Mouse (Mus musculus) intestine, postnatal 0 days (tissue): ENCODE measurements at regions not wholly inside any gene's neighbourhood (a gene's known extent, or its start where the extent isn't known, plus 50 kb on each side); places are given as distances from the start of the nearest gene placed in this dataset.
"Not testable (repeated sequence)": the region's sequence is repeated elsewhere in the genome, so short reads cannot be mapped to it uniquely, and the experiment has no call there.

ENCODE experiments used
- ATAC-seq: fragments of 200-750 bp; cut with Nextera tagmentation; 2 replicates; pipeline ENCODE4 v1.8.0; 2017; ENCODE audit warnings: mild to moderate bottlenecking, moderate TSS enrichment, moderate library complexity
- H3K27ac ChIP-seq: fragments of 300-500 bp; sonication (generic); 2 replicates; pipeline ENCODE4 v1.5.1; 2014; ENCODE audit warnings: mild to moderate bottlenecking, low read depth, low read length, moderate library complexity
- H3K27me3 ChIP-seq: fragments of 300-500 bp; sonication (generic); replicated peaks from 2 replicates; pipeline ENCODE4 v1.6.1; 2014; ENCODE audit warnings: low read length, mixed read lengths; ENCODE audit not compliant: control insufficient read depth, insufficient read depth
- H3K36me3 ChIP-seq: fragments of 300-500 bp; sonication (generic); 2 replicates; pipeline ENCODE4 v1.6.1; 2014; ENCODE audit warnings: mild to moderate bottlenecking, moderate library complexity; ENCODE audit not compliant: control insufficient read depth, insufficient read depth
- H3K4me1 ChIP-seq: fragments of 300-500 bp; sonication (generic); replicated peaks from 2 replicates; pipeline ENCODE4 v1.6.1; 2014; ENCODE audit warnings: antibody characterized with exemption, low read length, mixed read lengths; ENCODE audit not compliant: control insufficient read depth, insufficient read depth
- H3K4me2 ChIP-seq: fragments of 300-500 bp; sonication (generic); replicated peaks from 2 replicates; pipeline ENCODE4 v1.6.1; 2014; ENCODE audit warnings: low read depth, mild to moderate bottlenecking, moderate library complexity
- H3K4me3 ChIP-seq: fragments of 300-500 bp; sonication (generic); 2 replicates; pipeline ENCODE4 v1.5.1; 2014; ENCODE audit warnings: low read depth, low read length
- H3K9ac ChIP-seq: fragments of 300-500 bp; sonication (generic); 2 replicates; pipeline ENCODE4 v1.6.1; 2014; ENCODE audit warnings: mild to moderate bottlenecking, low read depth, low read length
- H3K9me3 ChIP-seq: fragments of 300-500 bp; sonication (generic); 2 replicates; pipeline ENCODE4 v1.6.1; 2016; ENCODE audit warnings: mixed run types; ENCODE audit not compliant: control insufficient read depth
- CTCF ChIP-seq: sonication (generic); IDR thresholded peaks from 2 replicates; pipeline ENCODE4 v1.5.1; 2016; ENCODE audit warnings: low read depth, mild to moderate bottlenecking, control low read depth, antibody characterized with exemption, moderate library complexity
- WGBS: fragments of 180-500 bp; shearing (Covaris S2); extraction: QIAGEN DNeasy Blood & Tissue Kit; methylation state at CpG from one replicate; pipeline ENCODE4 v1.1.7; 2014; 5-methylcytosine and 5-hydroxymethylcytosine counted together

- Histone ChIP-seq H3K9me3 (no peaks in the 10 kb centered on the region), H3K27ac (no peak overlapping the region), H3K4me2 (no peak overlapping the region), H3K9ac (no peak overlapping the region), H3K36me3 (no peaks in the 10 kb centered on the region), H3K4me1 (no peaks in the 10 kb centered on the region), H3K4me3 (no peak overlapping the region), H3K27me3 (no peaks in the 10 kb centered on the region)
- no peak for TF ChIP-seq CTCF
- ATAC-seq: no peak
- 71% methylated on average over 13 of the region's 13 CpGs for WGBS
Observed at GRCm38 (mm10) chr17:83049972-83050535, 165.0 kb upstream of the Pkdcc start.

GRCm38 (mm10) chr17:83050591-83051197 is 164.4 kb upstream of the Pkdcc start:
- TF ChIP-seq CTCF: no peak

GRCm38 (mm10) chr17:83052613-83053140 is 162.4 kb upstream of the Pkdcc start:
- H3K27me3 ChIP-seq: no peaks in the 10 kb centered on the region
- no peak overlapping the region for H3K4me2 ChIP-seq
- no peak overlapping the region for H3K4me3 ChIP-seq
- 81% methylated on average over 6 of the region's 6 CpGs for WGBS
- H3K9me3 ChIP-seq: no peaks in the 10 kb centered on the region
- no peak for TF ChIP-seq CTCF
- no peak overlapping the region for H3K9ac ChIP-seq
- no peaks in the 10 kb centered on the region for H3K4me1 ChIP-seq
- no peak overlapping the region for H3K27ac ChIP-seq
- no peak for ATAC-seq
- no peaks in the 10 kb centered on the region for H3K36me3 ChIP-seq

More at GRCm38 (mm10) chr17:83050591-83051197, 164.4 kb upstream of the Pkdcc start:
- H3K4me3 ChIP-seq: no peak overlapping the region
- no peak for ATAC-seq
- H3K9me3 ChIP-seq: no peaks in the 10 kb centered on the region
- H3K4me1 ChIP-seq: no peaks in the 10 kb centered on the region
- no peaks in the 10 kb centered on the region for H3K27me3 ChIP-seq
- H3K36me3 ChIP-seq: no peaks in the 10 kb centered on the region
- 79% methylated on average over 11 of the region's 11 CpGs for WGBS
- H3K27ac ChIP-seq: no peak overlapping the region
- H3K4me2 ChIP-seq: no peak overlapping the region
- H3K9ac ChIP-seq: no peak overlapping the region

- TF ChIP-seq CTCF: no peak
- WGBS: 10% methylated on average over 3 of the region's 3 CpGs
Observed at GRCm38 (mm10) chr17:83057832-83058231, 157.3 kb upstream of the Pkdcc start.

GRCm38 (mm10) chr17:83061843-83062242 is 153.2 kb upstream of the Pkdcc start:
- Histone ChIP-seq H3K27ac (no peak overlapping the region), H3K27me3 (no peaks in the 10 kb centered on the region), H3K4me3 (no peak overlapping the region), H3K36me3 (no peaks in the 10 kb centered on the region; the same call in 1 of the 2 replicates), H3K9ac (no peak overlapping the region), H3K9me3 (no peaks in the 10 kb centered on the region), H3K4me1 (0 out of 2 replicates have a peak, but pooled peaks cover 3% of the 10 kb centered on the region), H3K4me2 (no peak overlapping the region)
- no peak for TF ChIP-seq CTCF
- 69% methylated on average over 6 of the region's 6 CpGs for WGBS
- ATAC-seq: no peak

More at GRCm38 (mm10) chr17:83057832-83058231, 157.3 kb upstream of the Pkdcc start:
- Histone ChIP-seq H3K36me3 (no peaks in the 10 kb centered on the region; the same call in 1 of the 2 replicates), H3K27me3 (no peaks in the 10 kb centered on the region), H3K4me1 (0 out of 2 replicates have a peak, but pooled peaks cover 3% of the 10 kb centered on the region), H3K9ac (no peak overlapping the region), H3K27ac (no peak overlapping the region), H3K9me3 (no peaks in the 10 kb centered on the region), H3K4me2 (peak overlapping the region; percentile 32), H3K4me3 (no peak overlapping the region)
- ATAC-seq: peak; percentile 80

GRCm38 (mm10) chr17:83063848-83064247 is 151.2 kb upstream of the Pkdcc start:
- 31% methylated on average over 4 of the region's 4 CpGs for WGBS
- Histone ChIP-seq H3K27me3 (no peaks in the 10 kb centered on the region), H3K4me2 (peak overlapping the region; percentile 54), H3K9me3 (no peaks in the 10 kb centered on the region), H3K4me3 (no peak overlapping the region), H3K4me1 (0 out of 2 replicates have a peak, but pooled peaks cover 3% of the 10 kb centered on the region), H3K27ac (no peak overlapping the region), H3K9ac (no peak overlapping the region), H3K36me3 (no peaks in the 10 kb centered on the region)
- no peak for TF ChIP-seq CTCF
- ATAC-seq: peak; percentile 53; the same call in 1 of the 2 replicates

GRCm38 (mm10) chr17:83064376-83064775 is 150.7 kb upstream of the Pkdcc start:
- ATAC-seq: peak; percentile 63; the same call in 1 of the 2 replicates
- H3K4me1 ChIP-seq, H3K27me3 ChIP-seq, H3K4me3 ChIP-seq, H3K9me3 ChIP-seq, H3K27ac ChIP-seq, H3K9ac ChIP-seq, H3K36me3 ChIP-seq: not testable (repeated sequence)
- H3K4me2 ChIP-seq: peak overlapping the region; percentile 54
- WGBS: 29% methylated on average over 8 of the region's 12 CpGs
